Mouse (Mus musculus) cerebellum, adult 2 months (tissue): ENCODE results near the gene Defb26.

Source experiments
- CTCF ChIP-seq: fragments of 200-500 bp; IDR thresholded peaks from 2 replicates; pipeline ENCODE4 v1.5.1; 2011; ENCODE audit warnings: low read depth, mild to moderate bottlenecking, control low read depth, low read length, moderate library complexity, borderline replicate concordance; ENCODE audit not compliant: insufficient read depth
- POLR2A ChIP-seq: fragments of 200-500 bp; IDR thresholded peaks from 2 replicates; pipeline ENCODE4 v1.6.1; 2011; ENCODE audit warnings: low read length, control low read depth, borderline replicate concordance; ENCODE audit not compliant: insufficient read depth

DNA sequence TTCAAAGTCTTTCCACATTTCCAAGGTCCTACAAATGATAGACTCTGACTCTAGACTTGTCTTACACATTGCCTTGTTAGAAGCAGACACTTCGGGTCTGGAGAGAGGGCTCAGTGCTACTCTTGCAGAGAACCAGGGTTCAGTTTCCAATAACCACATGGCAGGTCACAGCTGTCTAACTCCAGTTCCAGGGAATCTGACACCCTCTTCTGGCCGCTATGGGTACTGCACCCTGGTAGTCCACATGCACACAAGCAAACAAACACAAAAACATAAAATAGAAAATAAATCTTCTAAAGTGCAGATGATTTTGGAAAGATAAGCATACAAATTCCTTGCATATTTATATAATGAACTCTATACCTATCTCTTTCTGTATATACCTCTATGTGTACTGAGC, 24.5 kb downstream of the Defb26 start:
- no peak for TF ChIP-seq CTCF
- TF ChIP-seq POLR2A: no peak
